Comparison of ENCODE assay signal across 28 mouse cellular contexts in the genomic region with DNA sequence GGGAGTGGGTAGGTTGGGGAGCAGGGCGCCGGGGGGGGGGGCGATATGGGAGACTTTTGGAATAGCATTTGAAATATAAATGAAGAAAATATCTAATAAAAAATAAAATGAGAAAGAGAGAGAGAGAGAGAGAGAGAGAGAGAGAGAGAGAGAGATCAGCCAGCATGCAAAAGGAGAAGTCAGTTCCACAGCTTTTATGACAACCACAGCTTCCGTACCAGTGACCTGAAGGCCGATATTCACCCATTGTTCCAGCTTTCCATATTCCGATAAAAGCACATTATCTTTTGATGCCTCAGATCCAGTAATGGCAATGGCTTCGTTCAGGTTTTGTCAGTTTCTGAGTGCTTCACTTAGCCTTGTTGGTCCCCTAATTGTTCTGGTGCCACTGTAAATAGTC. TPM values are rescaled to one million over a fixed set of nuclear protein-coding genes. Genes with fewer than 3 reads are reported as not detected.
"Had no signal": no experiment of that assay in that cellular context is flagged by ENCODE, and none has a peak within 500 bp of the region (broad histone marks: within the 10 kb centered on the region; RNA-seq: fewer than 3 reads in every experiment).

No protein-coding gene starts in this region.

- DNase-seq: heart, postnatal 10 days; heart, postnatal 14 days; heart, postnatal 36 days; heart, postnatal 4 days; kidney, adult 11 months; kidney, adult 18-20 months; kidney, adult 2 months; kidney, adult 8-10 months; kidney, adult 9 months; kidney, postnatal 10 days; kidney, postnatal 14 days; kidney, postnatal 25 days; kidney, postnatal 36 days; kidney, postnatal 4 days; layer of hippocampus, adult 9-11 months; layer of hippocampus, postnatal 36 days had no signal

- ATAC-seq: hindbrain, embryonic 16.5 days; hindbrain, postnatal 0 days; inflammation-experienced regulatory T-cells, adult 6 months; intestine, embryonic 15.5 days; intestine, embryonic 16.5 days; intestine, postnatal 0 days had no signal

RNA-seq across cellular contexts. Expression of a gene that starts 51.0 kb away (rescaled TPM):
- total RNA-seq: heart, postnatal 25 days; hindbrain, postnatal 0 days; layer of hippocampus, adult 18-20 months; layer of hippocampus, adult 2 months; layer of hippocampus, adult 8-10 months; layer of hippocampus, postnatal 14 days; layer of hippocampus, postnatal 25 days; layer of hippocampus, postnatal 36 days had no signal
